Mouse (Mus musculus) G1E (cell line): ENCODE data around the gene Col6a5.

Source experiments
- CTCF ChIP-seq: IDR thresholded peaks from 2 replicates; pipeline ENCODE4 v1.5.1; 2012; ENCODE audit warnings: low read depth, low read length, inconsistent platforms, mixed read lengths
- GATA1 ChIP-seq: IDR thresholded peaks from 2 replicates; pipeline ENCODE4 v1.6.1; 2012; ENCODE audit warnings: borderline replicate concordance, low read length, inconsistent platforms, mixed read lengths
- GATA2 ChIP-seq: IDR thresholded peaks from 2 replicates; pipeline ENCODE4 v1.6.1; 2012; ENCODE audit warnings: low read depth, low read length, inconsistent platforms, borderline replicate concordance

- no peak for TF ChIP-seq CTCF
- TF ChIP-seq GATA1: no peak
- TF ChIP-seq GATA2: no peak
Measured at GRCm38 (mm10) chr9:105973736-105974135, 13.3 kb upstream of the Col6a5 start.
